Mouse (Mus musculus): ENCODE data around the gene Ankrd66.
"Not testable (repeated sequence)": the region's sequence is repeated elsewhere in the genome, so short reads cannot be mapped to it uniquely, and the experiment has no call there.

The Ankrd66 gene

DNA sequence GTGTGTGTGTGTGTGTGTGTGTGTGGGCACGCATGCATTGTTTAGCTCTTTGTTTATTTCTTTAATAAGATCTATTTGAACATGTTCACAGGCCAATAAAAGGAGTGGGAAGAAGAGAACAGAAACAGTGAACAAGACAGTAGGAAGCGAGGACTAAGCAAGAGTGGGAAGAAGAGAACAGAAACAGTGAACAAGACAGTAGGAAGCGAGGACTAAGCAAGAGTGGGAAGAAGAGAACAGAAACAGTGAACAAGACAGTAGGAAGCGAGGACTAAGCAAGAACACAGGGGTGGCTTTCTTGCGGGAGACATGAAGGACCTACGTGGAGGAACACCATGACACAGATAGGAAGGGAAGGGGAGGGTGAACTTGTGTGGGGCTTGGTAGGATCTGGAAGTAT is 6.6 kb downstream of the Ankrd66 start:
- not testable (repeated sequence) for DNase-seq (ENCODE audit: low read depth, low spot score)

DNA sequence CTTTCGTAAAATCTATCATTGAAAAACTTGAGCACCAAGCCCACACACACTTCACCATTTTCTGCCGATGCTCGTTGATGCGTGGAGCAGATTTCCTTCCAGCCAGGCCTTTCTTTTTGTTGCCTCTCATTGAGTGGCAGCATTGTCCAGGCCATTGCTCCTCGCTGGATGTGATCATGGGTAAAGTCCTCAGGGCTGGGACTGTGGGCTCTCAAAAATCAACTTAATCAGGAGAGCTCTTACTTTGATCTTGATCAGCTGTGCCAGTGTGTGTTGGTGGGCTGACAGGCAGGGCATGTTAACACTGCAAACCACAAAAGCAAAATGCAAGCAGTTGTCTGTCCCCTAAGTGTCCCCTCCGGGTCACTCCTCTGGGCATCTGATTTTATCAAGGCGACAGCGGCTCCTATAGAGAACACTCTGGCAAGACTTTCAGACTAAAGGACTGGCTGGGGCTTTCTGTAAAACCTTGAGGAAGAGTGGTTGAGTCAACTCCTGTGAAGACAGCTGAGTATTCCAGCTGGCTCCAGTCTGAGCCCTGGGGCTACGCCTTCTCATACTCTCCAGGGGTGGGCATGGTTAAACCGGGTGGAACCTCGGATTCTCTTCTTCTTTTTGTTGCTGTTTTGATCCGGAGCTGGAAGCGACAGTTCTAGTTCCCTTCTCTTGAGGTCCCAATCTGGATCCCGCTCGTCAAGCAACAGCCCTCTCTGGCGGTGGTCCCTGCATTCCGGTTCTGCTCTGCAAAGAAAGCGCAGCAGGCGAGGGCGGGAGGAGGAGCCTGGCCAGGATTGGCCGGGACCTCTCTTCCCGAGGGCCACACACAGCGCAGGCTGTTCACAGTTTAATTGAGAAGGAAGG is 8.8 kb downstream of the Ankrd66 start:
- no peak for DNase-seq (ENCODE audit: low read depth, low spot score)

DNA sequence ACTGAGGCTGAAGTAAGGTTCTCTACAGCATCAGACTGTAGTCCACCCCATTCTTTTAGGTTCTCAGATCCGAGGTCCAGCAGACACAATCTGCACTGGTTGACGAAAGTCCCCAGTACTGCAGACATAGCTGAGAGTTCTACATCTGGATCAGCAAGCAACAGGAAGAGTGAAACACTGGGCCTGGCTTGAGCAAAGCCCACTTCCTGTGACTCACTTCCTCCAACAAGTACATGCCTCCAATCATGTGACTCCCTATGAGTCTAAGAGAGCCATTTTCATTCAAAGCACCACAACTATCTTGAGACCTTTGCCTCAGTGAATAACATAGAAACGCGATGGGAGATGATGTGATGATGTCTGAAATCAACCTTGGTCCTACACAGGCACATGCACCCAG is 12.2 kb downstream of the Ankrd66 start:
- peak; percentile 52 for DNase-seq (ENCODE audit: low read depth, low spot score)

DNA sequence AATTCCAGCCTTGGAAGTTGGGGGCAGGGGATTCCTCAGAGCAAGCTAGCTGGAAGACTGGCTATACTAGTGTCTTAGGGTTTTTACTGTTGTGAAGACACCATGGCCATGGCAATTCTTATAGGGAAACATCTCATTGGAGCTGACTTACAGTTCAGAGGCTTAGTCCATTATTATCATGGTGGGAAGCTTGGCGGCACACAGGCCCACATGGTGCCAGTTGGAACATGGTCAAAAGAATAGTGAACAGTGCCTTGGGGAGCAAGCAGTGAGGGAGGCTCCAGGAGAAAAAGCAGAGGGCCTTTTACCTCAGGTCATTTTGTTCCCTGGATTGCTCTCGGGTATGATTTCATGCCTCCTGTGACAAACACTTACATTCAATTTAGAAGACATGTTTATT is 12.9 kb downstream of the Ankrd66 start:
- no peak for DNase-seq (ENCODE audit: low read depth, low spot score)

DNA sequence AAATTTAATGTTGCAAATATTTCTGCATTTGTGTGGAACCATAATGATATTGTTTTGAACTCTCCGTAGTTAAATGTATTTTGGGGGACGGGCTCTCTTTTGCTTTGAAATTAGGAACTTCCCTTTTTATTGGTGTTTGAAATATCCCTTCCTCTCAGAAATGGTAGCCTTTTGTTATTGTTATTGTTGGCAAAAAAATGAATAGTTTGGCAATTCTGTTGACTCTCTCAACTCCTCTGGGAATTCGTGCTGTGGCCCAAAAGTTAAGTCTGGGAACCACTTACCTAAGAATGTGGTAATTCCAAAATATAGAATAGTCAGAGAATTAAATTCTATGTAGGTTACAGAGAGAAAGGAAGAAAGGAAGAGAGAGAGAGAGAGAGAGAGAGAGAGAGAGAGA is 23.3 kb downstream of the Ankrd66 start:
- peak; percentile 39 for DNase-seq (ENCODE audit: low read depth, low spot score)

DNA sequence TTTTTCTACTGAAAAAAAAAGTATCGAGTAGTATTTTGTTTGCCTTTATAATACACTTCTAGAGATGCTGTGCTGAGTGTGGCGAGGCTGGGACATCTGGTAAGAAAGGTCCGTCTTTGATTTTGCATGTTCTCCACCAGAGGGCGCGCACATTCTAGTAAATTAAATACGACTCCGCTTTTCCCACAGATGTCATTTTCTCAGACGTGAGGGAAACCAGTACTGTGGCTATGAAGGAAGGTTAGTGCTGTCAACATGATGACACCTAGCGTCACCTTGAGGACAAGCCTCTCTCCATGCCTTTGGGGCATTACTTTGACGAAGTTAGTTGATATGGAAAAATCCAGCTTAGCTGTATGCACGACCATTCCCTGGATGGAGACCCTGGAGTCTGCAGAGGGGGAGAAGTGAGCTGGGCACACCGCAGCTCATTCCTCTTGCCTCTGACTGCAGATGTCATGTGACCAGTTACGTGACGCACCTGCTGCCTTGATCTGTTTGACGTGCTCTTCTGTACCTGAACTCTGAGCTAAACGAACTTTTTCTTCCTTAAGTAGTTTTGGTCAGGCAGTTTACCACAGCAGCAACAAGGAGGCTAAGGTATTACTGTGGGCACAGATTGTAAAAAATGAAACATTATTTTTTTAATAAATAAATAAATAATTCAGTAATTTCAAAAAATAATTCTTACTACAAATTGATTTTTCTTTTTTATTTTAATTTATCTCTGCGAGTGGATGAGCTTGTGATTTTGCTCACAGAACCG is 24.6 kb downstream of the Ankrd66 start:
- peak; percentile 93 for DNase-seq (ENCODE audit: low read depth, low spot score)

DNA sequence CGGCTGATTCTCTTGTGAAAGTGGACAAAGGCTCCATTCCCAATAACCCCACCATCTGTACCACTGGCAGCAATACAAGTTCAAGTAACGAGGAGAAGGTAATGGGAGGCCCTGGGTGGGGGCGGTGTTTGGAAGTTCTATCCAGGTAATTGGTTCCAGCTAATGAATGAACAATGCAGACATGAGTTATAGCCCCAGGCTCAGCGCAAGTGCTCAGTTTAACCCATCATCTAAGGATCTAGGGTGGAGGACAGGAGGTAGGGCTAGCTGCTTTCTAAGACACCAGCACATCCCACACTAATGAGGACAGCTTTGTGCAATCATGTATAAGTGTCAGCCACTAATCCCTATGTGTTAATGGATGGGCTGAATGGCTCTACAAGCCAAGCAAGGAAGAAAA is 32.7 kb downstream of the Ankrd66 start:
- no peak for DNase-seq (ENCODE audit: low read depth, low spot score)

DNA sequence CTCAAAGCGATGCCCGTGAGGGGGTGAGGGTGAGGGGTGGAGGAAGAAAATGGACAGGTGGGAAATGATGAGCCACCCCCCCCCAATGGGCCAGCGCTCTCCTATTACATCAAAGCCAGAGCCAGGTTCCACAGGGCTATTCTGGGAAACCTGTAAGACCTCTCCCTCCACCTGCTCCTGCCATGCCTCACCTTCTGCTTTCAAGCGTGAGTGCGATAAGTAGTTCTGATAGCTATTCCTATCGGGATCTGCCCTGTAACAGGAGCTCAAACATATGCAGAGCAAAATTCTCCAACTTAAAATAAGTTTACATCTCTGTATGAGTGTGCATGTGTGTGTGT is 38.9 kb downstream of the Ankrd66 start:
- DNase-seq (ENCODE audit: low read depth, low spot score): no peak

DNA sequence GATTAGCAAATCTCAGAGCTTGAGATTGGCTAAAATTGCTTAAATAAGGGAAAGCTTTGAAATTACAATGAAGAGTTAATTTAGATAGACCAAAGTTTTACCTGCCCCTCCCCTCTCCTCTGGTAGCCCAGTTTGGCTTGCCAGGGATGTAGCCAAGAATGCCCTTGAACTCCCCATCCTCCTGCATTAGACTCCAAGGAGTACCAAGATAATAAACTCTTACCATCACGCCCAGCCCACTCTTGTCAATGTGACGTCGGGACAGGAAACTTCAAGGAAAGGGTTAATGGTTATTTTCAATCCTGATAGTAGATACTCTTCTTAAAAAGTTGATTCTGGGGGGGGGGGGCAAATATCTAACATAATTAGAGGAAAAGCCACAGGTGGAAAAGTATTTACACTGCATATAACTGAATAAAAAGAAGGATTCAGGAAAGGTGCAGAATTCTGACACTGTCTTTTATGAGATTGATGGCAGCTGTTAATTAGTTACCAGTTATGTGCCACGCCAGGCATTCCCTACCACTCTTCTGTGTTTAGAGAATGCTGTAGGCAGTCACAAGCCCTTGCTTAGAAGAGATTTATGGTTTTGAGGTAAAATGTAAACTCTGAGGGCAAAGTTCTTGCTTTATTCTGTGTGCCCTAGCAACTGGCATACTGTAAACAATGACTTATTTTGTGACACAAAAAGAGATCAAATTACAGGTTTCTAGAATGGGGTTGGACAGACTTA is 39.4 kb downstream of the Ankrd66 start:
- DNase-seq (ENCODE audit: low read depth, low spot score): no peak

DNA sequence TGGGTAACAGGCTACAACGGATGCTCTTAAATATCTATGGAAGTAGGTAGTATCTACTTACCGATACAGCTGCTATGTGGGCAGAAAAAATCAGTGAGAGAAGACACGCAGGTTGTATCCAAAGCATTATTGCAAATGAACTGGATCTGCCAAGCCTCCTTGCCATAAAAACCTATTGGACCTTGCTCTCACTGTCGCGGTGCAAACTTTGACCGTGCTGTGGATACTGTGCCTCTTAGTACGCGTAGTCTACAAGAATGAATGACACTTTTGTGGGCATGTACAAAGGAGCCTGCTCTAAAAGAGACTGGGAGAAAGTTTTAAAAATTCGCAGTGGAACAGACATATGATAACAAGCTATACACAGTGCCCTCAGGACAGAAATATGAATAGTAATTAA is 40.8 kb downstream of the Ankrd66 start, which contains the start of gene Mep1a:
Mep1a (minus strand) TSS at position 221 of the 400 bp plus-strand sequence.
- DNase-seq (ENCODE audit: low read depth, low spot score): no peak

DNA sequence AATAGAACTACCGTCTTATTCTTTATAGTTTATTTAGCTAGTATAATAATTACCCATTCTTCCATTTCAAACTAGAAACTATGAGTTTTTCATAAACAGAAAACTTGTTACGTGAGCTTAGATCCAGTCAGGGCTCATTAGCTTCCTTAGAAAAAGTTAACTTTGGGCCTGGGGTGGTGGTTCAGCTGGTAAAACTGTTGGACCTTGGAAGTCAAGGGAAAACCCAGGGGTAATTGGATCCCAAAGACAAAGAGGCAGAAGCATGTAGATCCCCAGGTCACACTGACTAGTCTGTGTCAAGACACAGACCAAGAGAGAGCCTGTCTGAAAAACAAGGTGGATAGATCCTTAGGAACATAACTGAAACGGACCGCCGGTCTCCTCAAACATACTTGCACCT is 41.8 kb downstream of the Ankrd66 start:
- no peak for DNase-seq (ENCODE audit: low read depth, low spot score)

DNA sequence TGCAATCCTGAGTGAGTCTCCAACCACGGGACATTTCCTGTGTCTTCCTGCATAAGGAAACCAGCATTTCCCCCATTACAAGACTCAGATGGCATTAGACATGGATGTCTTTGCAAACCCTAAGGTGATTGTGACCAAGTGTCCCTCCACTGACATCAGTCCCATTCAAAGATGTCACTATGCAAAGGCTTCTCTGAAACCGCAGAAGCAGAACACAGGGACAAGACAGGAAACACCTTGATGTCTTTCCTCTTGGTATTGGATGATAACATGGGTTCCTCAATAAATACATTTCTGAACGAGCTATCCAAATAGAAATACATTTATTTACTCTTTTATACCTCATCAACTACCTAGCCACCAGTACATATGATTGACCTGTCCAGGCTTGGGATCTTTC is 42.2 kb downstream of the Ankrd66 start:
- no peak for DNase-seq (ENCODE audit: low read depth, low spot score)

DNA sequence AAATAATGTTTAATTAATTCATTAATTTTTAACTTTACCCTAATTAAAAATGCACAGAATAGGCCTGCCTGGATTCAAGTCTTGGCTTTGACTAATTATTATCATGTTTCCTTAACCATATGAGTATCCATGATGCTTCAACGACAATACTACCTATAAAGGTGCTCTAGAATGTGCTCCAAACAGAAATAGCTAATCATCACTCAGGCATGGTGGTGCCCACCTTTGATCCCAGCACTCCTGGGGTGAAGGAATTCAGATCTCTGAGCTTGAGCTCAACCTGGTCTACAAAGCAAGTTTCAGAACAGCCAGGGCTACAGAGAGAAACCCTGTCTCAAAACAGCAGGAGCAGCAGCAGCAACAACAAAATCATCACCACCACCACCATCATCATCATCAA is 42.9 kb downstream of the Ankrd66 start:
- DNase-seq (ENCODE audit: low read depth, low spot score): no peak

DNA sequence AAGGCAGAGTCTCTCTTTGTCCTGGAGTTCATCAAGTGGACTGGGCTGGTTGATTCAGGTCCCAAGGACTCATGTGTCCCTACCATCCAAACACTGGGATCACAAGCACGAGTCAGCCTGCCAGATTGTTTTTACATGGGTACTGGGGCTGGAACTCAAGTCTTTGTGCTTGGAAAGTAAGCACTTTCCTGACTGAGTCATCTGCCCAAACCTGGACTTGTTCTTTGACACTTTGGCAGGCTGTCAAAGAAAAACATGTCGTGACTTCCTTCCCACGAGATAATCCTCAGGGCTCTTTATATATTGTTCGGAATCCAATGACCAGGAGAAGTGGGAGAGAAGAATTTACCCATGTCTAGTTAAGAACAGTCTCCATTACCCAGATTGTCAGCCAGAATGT is 45.9 kb downstream of the Ankrd66 start:
- peak; percentile 60 for DNase-seq (ENCODE audit: low read depth, low spot score)

DNA sequence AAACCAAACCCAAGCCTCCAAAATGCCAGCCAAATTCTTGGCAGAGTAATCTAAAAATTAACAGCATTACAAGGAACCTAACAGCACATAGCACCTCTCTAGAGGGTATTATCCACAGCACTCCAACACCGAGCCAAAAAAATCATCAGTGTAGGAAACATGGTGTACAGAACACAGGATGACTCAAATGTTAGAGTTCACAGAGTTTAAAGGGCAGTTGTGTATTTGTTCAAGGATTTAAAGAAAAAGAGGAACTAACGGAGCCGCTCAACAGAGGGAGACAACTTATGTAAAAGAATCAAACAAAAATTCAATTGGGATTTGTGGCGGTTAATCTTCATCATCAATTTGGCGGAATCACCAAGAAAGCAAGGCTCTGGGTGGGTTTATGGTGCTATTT is 47.9 kb downstream of the Ankrd66 start:
- DNase-seq (ENCODE audit: low read depth, low spot score): no peak

DNA sequence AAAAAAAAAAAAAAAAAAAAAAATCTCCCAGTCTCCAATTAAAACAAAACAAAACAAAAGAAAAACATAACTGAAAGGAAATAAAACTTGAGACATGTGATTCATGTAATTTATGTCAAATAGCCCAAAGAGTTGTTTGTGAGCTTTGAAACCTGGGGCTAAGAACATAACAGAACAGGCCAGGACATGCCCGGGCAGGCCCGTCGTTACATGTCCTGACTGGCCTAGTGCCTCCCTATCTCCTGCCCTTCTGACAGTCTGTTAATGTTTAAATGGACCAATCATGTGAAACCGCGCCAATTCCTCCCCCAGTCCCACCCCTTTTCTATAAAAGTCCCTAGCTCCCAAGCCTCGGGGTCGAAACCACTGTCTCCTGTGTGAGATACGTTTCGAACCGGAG is 53.1 kb downstream of the Ankrd66 start:
- DNase-seq (ENCODE audit: low read depth, low spot score): not testable (repeated sequence)

DNA sequence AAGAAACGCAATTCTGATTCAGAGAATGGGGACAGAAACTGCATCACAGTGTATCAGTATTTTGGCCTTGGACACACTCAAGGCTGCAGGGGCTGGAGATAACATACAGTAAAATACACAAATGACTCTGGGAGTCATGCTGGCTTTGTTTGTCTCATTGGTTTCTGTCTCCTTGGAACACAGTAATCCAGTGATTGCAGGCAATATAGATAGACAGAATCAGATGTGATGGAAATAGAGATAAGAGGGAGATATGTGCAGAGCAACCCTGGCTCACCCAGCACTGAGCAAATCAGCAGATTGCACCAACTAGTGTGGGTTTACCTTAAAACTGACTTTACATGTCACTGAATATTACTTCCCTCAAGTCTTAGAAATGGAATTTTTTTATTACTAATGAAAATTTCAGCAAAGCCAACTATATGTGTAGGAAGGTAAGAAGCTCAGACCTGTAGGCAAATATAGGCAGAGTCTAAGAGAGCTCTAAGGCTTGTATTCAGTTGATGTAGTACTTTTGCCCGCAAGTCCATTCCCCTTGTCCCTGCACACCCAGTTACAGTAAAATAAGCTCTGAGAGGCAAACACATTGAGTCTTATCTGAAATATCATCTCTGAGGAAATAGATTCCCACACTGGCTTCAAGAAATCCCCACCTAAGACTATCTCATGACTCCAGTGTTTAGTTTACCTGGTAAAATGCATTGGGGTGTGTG is 54.8 kb downstream of the Ankrd66 start:
- no peak for DNase-seq (ENCODE audit: low read depth, low spot score)

DNA sequence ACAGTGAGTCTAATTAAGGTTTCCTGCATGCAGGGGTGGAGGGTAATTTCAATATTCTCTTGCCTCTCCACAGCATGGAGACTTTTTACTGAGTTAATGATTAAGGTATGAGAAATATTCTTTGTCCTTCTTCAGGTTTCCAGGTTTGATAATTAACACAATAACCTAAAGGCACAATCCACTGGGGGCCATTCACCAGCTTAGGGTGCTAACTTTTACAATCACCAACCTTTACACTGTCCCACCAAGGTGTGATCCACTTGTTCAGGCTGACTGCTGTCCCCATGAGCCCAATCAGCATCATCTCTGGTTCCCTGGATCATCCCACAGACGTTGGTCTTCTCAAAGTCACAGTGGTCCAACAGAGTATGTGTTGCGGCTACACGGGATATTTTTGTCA is 57.5 kb downstream of the Ankrd66 start:
- DNase-seq (ENCODE audit: low read depth, low spot score): no peak
